Mouse (Mus musculus) hindbrain, embryonic 14.5 days (tissue): ENCODE measurements at regions not wholly inside any gene's neighbourhood (a gene's known extent, or its start where the extent isn't known, plus 50 kb on each side); places are given as distances from the start of the nearest gene placed in this dataset.

Source experiments
- ATAC-seq: fragments of 200-750 bp; cut with Nextera tagmentation; 2 replicates; pipeline ENCODE4 v1.8.0; 2017; ENCODE audit warnings: moderate number of reproducible peaks, mild to moderate bottlenecking, moderate TSS enrichment, moderate library complexity; ENCODE audit not compliant: low FRiP score
- DNase-seq: peaks from one replicate; pipeline ENCODE4 v3.0.0-alpha.2; 2015; ENCODE audit warnings: low spot score
- H3K27ac ChIP-seq: fragments of 300-500 bp; sonication (generic); 2 replicates; pipeline ENCODE4 v1.5.1; 2014; ENCODE audit warnings: mild to moderate bottlenecking, moderate library complexity
- H3K27me3 ChIP-seq: fragments of 300-500 bp; sonication (generic); 2 replicates; pipeline ENCODE4 v1.6.1; 2014; ENCODE audit warnings: mild to moderate bottlenecking, low read length, mixed read lengths; ENCODE audit not compliant: control insufficient read depth, insufficient read depth
- H3K36me3 ChIP-seq: fragments of 300-500 bp; sonication (generic); replicated peaks from 2 replicates; pipeline ENCODE4 v1.6.1; 2014; ENCODE audit not compliant: control insufficient read depth, insufficient read depth
- H3K4me1 ChIP-seq: fragments of 300-500 bp; sonication (generic); replicated peaks from 2 replicates; pipeline ENCODE4 v1.6.1; 2014; ENCODE audit warnings: antibody characterized with exemption, low read length, mixed read lengths; ENCODE audit not compliant: control insufficient read depth, insufficient read depth
- H3K4me2 ChIP-seq: fragments of 300-500 bp; sonication (generic); replicated peaks from 2 replicates; pipeline ENCODE4 v1.6.1; 2014; ENCODE audit warnings: mild to moderate bottlenecking, moderate library complexity
- H3K4me3 ChIP-seq: fragments of 300-500 bp; sonication (generic); replicated peaks from 2 replicates; pipeline ENCODE4 v1.5.1; 2014; ENCODE audit warnings: mild to moderate bottlenecking, low read length
- H3K9ac ChIP-seq: fragments of 300-500 bp; sonication (generic); 2 replicates; pipeline ENCODE4 v1.6.1; 2014
- H3K9me3 ChIP-seq: fragments of 300-500 bp; sonication (generic); 2 replicates; pipeline ENCODE4 v1.6.1; 2016; ENCODE audit warnings: low read length; ENCODE audit not compliant: control insufficient read depth
- WGBS: fragments of 180-500 bp; shearing (Covaris S2); extraction: QIAGEN DNeasy Blood & Tissue Kit; methylation state at CpG from one replicate; pipeline ENCODE4 v1.1.7; 2014; 5-methylcytosine and 5-hydroxymethylcytosine counted together

GRCm38 (mm10) chr4:106042456-106042855 lies 252.8 kb downstream of the Gm12728 start:
- Histone ChIP-seq H3K4me1 (no peaks in the 10 kb centered on the region), H3K27me3 (no peaks in the 10 kb centered on the region), H3K36me3 (no peaks in the 10 kb centered on the region), H3K9me3 (no peaks in the 10 kb centered on the region), H3K27ac (no peak overlapping the region), H3K9ac (no peak overlapping the region), H3K4me2 (no peak overlapping the region), H3K4me3 (no peak overlapping the region)
- DNase-seq (no peak), ATAC-seq (no peak)
- WGBS, result 73% methylated on average over 3 of the region's 3 CpGs

DNA sequence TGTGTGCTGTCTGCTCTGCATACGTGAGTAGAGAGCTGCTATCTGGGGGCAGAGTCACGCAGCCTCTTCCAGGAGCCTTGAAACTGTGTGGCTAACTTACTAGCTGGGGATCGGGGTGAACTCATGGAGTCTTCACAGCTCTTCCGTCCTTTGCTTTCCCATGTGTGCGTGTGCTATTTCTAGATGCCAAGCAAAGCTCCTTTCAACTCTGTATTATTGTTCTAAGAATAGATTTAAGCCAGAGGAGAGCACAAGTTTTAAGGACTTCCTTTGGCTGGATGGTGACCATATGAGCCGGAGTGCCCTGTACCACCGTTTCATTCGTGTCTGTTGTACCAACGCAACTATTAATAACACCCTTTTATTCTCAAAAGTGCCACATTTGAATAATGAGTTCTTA lies 254.0 kb downstream of the Gm12728 start:
- H3K4me3 ChIP-seq, result no peak overlapping the region
- H3K4me2 ChIP-seq, result no peak overlapping the region
- H3K4me1 ChIP-seq, result no peaks in the 10 kb centered on the region
- H3K27ac ChIP-seq, result no peak overlapping the region
- 84% methylated on average over 9 of the region's 9 CpGs for WGBS
- ATAC-seq (no peak), DNase-seq (no peak)
- H3K27me3 ChIP-seq, result no peaks in the 10 kb centered on the region
- H3K9ac ChIP-seq, result no peak overlapping the region
- no peaks in the 10 kb centered on the region for H3K9me3 ChIP-seq
- H3K36me3 ChIP-seq, result no peaks in the 10 kb centered on the region

GRCm38 (mm10) chr4:106048053-106048452 lies 258.4 kb downstream of the Gm12728 start:
- H3K4me3 ChIP-seq, result no peak overlapping the region
- no peaks in the 10 kb centered on the region for H3K9me3 ChIP-seq
- 80% methylated on average over 8 of the region's 8 CpGs for WGBS
- no peaks in the 10 kb centered on the region for H3K36me3 ChIP-seq
- no peaks in the 10 kb centered on the region for H3K27me3 ChIP-seq
- H3K4me2 ChIP-seq, result no peak overlapping the region
- no peaks in the 10 kb centered on the region for H3K4me1 ChIP-seq
- ATAC-seq (no peak), DNase-seq (no peak)
- H3K27ac ChIP-seq, result no peak overlapping the region
- no peak overlapping the region for H3K9ac ChIP-seq

DNA sequence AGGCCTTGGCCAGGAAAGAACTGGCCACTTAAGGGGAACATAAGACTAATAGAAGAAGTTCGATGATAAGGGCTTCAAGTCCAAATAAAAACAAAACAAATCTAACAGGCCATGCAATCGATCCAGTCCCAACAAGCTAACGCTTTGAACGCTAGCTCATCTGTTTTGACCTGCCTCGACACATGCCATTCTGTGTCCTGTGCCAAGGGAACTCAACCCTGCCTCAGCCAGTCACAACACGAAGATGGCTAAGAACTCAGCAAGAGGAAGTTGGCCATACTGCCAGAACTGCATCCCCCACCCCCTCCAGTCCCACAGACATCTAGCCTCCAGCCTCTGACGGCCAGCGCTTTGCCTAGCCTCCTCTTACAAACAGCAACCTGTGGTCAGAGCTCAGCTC lies 259.1 kb downstream of the Gm12728 start:
- Histone ChIP-seq H3K36me3 (no peaks in the 10 kb centered on the region), H3K4me2 (no peak overlapping the region), H3K9me3 (no peaks in the 10 kb centered on the region), H3K9ac (no peak overlapping the region), H3K4me1 (no peaks in the 10 kb centered on the region), H3K27ac (no peak overlapping the region), H3K4me3 (no peak overlapping the region), H3K27me3 (no peaks in the 10 kb centered on the region)
- no peak for DNase-seq
- ATAC-seq, result no peak
- WGBS, result 93% methylated on average over 8 of the region's 8 CpGs

GRCm38 (mm10) chr4:106049880-106050279 lies 260.2 kb downstream of the Gm12728 start:
- H3K36me3 ChIP-seq, result no peaks in the 10 kb centered on the region
- H3K4me1 ChIP-seq, result no peaks in the 10 kb centered on the region
- no peak overlapping the region for H3K4me3 ChIP-seq
- no peaks in the 10 kb centered on the region for H3K9me3 ChIP-seq
- H3K4me2 ChIP-seq, result no peak overlapping the region
- 89% methylated on average over 3 of the region's 3 CpGs for WGBS
- H3K9ac ChIP-seq, result no peak overlapping the region
- no peaks in the 10 kb centered on the region for H3K27me3 ChIP-seq
- no peak overlapping the region for H3K27ac ChIP-seq
- DNase-seq (no peak), ATAC-seq (no peak)

DNA sequence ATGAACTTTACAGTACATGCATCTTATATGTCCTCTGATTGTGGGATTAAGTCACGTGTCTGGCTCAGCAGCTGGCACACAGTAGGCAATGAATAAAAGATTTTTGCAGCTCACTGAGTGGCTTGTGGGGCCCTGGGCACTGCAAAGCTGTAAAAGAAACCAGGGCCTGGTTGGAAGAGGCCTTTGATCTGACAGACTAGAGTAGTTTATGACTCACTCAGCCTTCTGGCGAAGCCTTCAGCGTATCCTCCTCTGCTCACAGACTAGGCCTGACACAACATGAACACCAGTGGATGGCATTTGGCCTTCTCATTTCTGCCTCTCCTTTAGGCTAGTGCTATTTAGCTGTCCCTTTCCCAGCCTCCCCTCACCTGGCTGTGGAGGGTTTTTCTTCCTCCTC lies 260.6 kb downstream of the Gm12728 start:
- Histone ChIP-seq H3K4me2 (no peak overlapping the region), H3K4me1 (no peaks in the 10 kb centered on the region), H3K27ac (no peak overlapping the region), H3K9ac (no peak overlapping the region), H3K4me3 (no peak overlapping the region), H3K27me3 (no peaks in the 10 kb centered on the region), H3K36me3 (no peaks in the 10 kb centered on the region), H3K9me3 (no peaks in the 10 kb centered on the region)
- DNase-seq (no peak), ATAC-seq (no peak)
- WGBS, result 83% methylated on average over 3 of the region's 3 CpGs

DNA sequence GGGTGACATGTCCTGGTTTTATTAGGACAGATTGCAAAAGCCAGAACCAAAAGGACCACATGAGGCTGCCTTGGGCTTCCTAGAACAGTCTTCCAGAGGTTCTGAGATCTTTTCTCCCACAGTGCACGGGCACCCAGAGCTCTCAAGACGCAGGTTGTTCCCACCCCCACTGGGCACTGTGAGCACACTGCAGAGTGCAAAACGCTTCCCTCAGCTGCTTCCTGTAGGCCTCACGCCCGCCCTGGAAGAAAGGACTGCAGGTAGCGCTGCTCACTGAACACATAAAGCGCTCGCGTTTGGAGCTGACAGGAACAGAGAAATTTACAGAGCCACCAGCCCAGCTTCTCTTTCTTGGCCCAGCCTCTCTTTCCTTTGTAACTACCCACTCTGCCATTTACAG lies 262.5 kb upstream of the Usp24 start:
- no peak overlapping the region for H3K27ac ChIP-seq
- H3K4me1 ChIP-seq, result no peaks in the 10 kb centered on the region
- 73% methylated on average over 9 of the region's 9 CpGs for WGBS
- no peak overlapping the region for H3K4me2 ChIP-seq
- no peak for ATAC-seq
- H3K27me3 ChIP-seq, result no peaks in the 10 kb centered on the region
- H3K36me3 ChIP-seq, result no peaks in the 10 kb centered on the region
- no peaks in the 10 kb centered on the region for H3K9me3 ChIP-seq
- DNase-seq, result no peak
- H3K9ac ChIP-seq, result no peak overlapping the region
- H3K4me3 ChIP-seq, result no peak overlapping the region

- Histone ChIP-seq H3K9ac (no peak overlapping the region), H3K4me2 (no peak overlapping the region), H3K36me3 (no peaks in the 10 kb centered on the region), H3K27me3 (no peaks in the 10 kb centered on the region), H3K9me3 (no peaks in the 10 kb centered on the region), H3K27ac (no peak overlapping the region), H3K4me3 (no peak overlapping the region), H3K4me1 (no peaks in the 10 kb centered on the region)
- ATAC-seq (no peak), DNase-seq (no peak)
- 73% methylated on average over 7 of the region's 7 CpGs for WGBS
Measured at GRCm38 (mm10) chr4:106054324-106054723, 261.7 kb upstream of the Usp24 start.

DNA sequence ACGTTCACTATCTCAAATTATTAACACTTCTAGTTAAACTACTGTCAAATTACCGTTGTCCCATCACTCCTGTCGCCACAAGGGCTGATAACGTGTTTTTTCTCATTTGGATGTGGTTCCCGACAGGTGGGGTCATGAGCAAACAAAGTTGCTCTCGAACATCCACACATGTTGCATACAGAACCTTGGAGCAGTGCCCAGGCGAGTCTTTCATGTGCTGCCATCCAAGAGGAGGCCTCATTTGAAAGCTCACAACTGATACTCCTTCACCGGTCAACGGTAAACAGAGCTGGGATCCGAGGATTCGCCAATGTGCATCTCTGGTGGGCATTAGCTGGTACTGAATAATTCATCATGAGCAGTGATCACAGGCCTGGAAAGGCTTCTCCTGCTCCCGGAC lies 253.4 kb upstream of the Usp24 start:
- H3K4me2 ChIP-seq, result no peak overlapping the region
- 0 out of 2 replicates have a peak, but pooled peaks cover 5% of the 10 kb centered on the region for H3K9me3 ChIP-seq
- WGBS, result 70% methylated on average over 12 of the region's 12 CpGs
- DNase-seq (no peak), ATAC-seq (no peak)
- no peak overlapping the region for H3K9ac ChIP-seq
- no peaks in the 10 kb centered on the region for H3K36me3 ChIP-seq
- no peak overlapping the region for H3K27ac ChIP-seq
- no peaks in the 10 kb centered on the region for H3K27me3 ChIP-seq
- H3K4me1 ChIP-seq, result no peaks in the 10 kb centered on the region
- no peak overlapping the region for H3K4me3 ChIP-seq

DNA sequence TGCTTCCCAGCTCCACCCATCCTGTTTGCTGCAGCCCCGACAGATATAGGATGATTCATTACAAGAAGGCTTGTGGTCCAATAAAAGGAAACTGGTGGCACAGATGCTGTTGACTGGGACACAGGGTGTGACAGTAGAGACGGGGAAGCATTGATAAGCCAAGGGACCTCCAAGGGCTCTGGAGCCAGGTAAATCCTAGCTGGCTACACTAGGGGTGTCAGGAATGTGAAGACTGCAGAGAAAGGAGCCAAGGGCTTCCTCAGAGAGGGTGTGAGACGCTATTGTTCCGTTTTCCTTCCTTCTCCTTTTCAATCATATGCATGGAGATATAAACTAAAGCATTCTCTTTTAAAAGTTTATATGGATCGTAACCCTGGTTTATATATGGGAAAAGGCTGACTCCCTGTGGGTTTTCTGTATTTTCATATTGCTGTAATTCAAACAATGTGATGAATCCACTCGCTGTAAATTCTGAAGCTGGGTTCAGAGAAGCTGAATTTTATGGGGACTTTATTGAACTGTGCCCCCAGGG lies 252.1 kb upstream of the Usp24 start:
- no peaks in the 10 kb centered on the region for H3K36me3 ChIP-seq
- H3K9ac ChIP-seq, result no peak overlapping the region
- H3K27me3 ChIP-seq, result no peaks in the 10 kb centered on the region
- WGBS, result 70% methylated on average over 6 of the region's 6 CpGs
- H3K9me3 ChIP-seq, result 0 out of 2 replicates have a peak, but pooled peaks cover 5% of the 10 kb centered on the region
- H3K4me3 ChIP-seq, result no peak overlapping the region
- no peak overlapping the region for H3K4me2 ChIP-seq
- no peaks in the 10 kb centered on the region for H3K4me1 ChIP-seq
- DNase-seq, result no peak
- H3K27ac ChIP-seq, result no peak overlapping the region
- no peak for ATAC-seq
